Mouse (Mus musculus) urinary bladder, postnatal 4 days (tissue): ENCODE measurements at regions not wholly inside any gene's neighbourhood (a gene's known extent, or its start where the extent isn't known, plus 50 kb on each side); places are given as distances from the start of the nearest gene placed in this dataset.

Experiments used
- DNase-seq, 2 experiments: peaks; one replicate each; pipeline ENCODE4 v3.0.0; 2021 to 2022; ENCODE audit warnings: low spot score in 2 of 2

- no peak for DNase-seq
Observed at GRCm38 (mm10) chr13:70124860-70125545, 322.8 kb downstream of the Med10 start.

- DNase-seq, result no peak
Observed at GRCm38 (mm10) chr13:70127310-70127709, 325.1 kb downstream of the Med10 start.

GRCm38 (mm10) chr13:70134544-70134943 lies 332.3 kb downstream of the Med10 start:
- DNase-seq, result no peak

DNA sequence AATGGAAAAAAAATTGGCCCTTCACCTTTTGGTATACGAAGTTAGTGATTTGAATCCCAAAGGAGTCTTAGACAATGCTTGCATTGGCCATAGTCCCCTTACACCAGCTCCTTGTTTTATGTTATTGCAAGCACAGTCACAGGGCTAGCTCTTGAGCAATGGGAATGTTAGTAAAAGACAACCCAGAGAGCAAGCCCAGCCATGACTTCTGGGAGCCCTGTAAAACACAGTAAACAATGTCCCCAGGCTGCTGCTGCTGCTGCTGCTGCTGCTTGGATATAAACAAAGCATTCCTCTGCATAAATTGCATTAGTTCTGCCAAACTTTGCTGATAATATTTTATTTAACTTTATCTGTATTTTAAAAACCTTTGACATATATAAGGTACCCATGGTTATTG lies 334.0 kb downstream of the Med10 start:
- DNase-seq, result no peak

- DNase-seq, result no peak
Observed at GRCm38 (mm10) chr13:70144461-70144860, 342.3 kb downstream of the Med10 start.

DNA sequence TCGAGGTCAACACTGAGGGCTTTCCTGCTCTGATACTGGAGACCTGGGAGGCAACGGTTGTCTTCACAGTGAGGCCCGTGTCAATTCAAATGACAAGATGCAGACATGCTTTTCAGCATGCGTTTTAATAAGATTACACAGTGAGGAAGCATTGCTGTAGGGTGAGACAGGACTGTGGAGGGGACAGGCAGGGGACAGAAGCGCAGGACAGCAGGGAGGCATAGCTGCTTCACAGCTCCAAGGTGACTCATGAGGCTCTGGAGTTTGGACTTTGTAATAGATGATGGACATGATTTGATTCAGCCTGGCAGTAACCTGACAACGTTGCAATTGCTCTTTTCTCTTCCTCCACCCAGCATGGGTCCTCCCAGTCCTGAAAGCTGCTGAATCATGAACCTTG lies 343.3 kb downstream of the Med10 start:
- DNase-seq, result no peak

GRCm38 (mm10) chr13:70149041-70149898 lies 347.1 kb downstream of the Med10 start:
- no peak for DNase-seq

DNA sequence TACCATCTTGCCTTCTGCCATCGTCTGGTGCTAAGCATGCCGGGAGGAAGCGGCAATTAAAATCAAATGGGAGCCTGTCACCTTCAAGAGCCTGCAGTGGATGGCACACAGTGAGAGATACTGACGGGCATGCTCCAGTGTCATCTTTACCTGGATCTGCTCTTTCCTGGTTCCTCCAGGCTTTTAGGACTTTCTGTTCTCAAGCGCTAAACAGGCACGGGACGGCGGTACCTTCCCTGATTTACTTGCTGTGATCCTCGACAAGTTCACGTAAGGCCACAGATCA lies 347.6 kb downstream of the Med10 start:
- DNase-seq, result no peak

- no peak for DNase-seq
Observed at GRCm38 (mm10) chr13:70153062-70153461, 350.9 kb downstream of the Med10 start.

DNA sequence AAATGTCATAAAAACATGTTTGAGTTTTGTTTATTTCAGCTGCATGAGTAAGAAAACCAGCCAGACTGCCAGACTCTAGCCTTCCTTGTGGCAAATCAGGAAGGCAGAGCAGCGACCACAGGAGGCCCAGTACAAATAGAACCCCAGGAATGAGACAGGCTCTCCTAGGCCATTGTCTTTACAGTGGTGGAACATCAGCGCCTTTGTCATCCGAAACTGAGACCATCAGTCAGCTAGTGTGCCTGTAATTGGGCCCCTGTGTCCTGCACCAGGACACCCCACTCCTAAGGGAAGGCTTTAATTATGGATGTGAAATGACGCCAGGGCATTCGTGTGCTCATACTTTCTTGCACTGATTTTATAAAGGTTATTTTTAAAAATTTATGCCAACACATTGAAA lies 353.4 kb downstream of the Med10 start:
- DNase-seq, result no peak

DNA sequence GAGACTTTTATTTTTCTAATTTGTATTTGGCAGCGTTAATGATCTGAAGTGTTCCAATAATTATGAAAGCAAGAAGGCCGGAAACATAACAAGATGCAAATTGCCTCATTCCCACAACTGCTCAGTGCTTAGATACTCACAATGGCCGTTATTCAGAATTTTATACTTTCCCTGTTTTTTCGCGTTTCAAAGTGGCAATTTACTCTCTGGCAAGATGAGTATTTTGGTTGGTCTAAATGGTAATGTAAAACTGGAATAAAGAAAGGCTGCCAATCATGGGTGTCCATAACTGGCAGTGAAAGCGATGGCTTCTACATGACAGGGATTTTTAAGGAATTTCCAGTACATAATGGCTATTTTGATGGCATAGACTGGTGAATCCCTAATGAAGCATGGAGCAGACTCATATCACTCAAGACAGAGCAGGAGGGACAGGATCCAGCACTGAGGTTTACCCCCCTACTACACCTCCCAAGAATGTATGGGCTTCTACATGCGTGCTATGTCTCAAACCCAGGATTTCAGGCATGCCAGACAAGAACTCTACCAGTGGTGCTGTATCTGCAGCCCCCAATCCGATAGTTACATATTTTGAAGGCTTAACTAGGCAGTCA lies 354.9 kb downstream of the Med10 start:
- DNase-seq, result no peak

GRCm38 (mm10) chr13:70159065-70159464 lies 356.9 kb downstream of the Med10 start:
- no peak for DNase-seq

DNA sequence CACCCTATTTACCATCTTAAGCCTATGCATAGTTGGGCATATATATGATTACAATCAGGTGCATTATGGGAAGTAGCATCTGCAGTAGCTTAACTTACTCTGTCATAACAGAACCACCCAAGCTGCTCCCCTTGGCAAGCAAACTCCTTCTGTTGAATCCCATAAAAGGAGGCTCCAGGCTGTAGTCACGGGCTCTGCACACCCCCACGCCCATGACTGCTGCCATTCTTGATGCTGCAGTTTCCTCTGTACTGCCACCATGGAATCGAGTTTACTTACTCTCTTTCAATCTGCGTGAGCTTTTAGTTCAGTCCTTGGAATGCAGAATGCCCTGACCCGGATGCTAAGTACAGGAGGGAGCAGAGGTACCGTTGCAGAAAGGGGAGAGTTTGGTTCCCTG lies 357.4 kb downstream of the Med10 start:
- DNase-seq, result no peak

DNA sequence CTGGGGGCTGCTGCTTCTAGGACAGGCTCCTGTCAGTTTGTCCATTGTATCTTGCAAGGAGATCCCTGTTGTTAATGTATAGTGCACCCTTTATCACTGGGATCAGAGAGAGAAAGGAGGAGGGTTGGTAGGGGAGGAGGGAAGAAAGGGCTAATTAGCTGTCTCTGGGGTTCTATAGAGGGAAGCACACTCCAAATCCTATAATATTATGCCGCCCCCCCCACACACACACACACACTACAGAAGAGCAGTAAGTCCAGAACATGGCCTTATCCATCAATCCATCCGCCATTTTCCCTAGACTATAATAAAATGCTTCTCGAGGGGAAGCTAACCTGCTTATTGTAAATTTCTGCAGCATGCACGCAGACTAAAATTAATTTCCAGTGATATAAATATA lies 359.9 kb downstream of the Med10 start:
- no peak for DNase-seq

GRCm38 (mm10) chr13:70165511-70166225 lies 363.5 kb downstream of the Med10 start:
- DNase-seq, result no peak

- DNase-seq, result no peak
Observed at GRCm38 (mm10) chr13:70167747-70168146, 365.6 kb downstream of the Med10 start.

GRCm38 (mm10) chr13:70168906-70169305 lies 366.7 kb downstream of the Med10 start:
- no peak for DNase-seq

GRCm38 (mm10) chr13:70177066-70177465 lies 374.9 kb downstream of the Med10 start:
- no peak for DNase-seq

DNA sequence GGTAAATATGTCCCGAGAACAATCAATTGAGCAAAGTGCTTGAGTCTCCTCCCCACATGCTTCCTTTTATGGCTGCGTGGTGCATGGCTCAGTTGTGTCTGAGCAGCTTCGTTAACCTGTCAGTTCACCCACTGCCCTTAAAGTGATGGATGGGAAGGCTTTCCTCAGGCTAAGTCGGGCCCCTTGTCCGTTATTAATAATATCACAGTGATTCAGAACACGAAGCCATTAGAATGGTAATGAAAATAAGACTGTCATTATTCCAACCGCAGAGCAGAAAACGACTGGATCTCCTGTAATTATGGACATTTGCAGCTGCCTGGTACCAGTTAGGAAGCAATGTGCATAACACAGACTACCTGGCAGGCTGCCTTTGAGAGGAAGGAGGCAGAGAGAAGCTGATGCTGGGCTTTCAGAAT lies 375.9 kb downstream of the Med10 start:
- DNase-seq, result no peak

GRCm38 (mm10) chr13:70190978-70191377 lies 388.8 kb downstream of the Med10 start:
- DNase-seq, result no peak

DNA sequence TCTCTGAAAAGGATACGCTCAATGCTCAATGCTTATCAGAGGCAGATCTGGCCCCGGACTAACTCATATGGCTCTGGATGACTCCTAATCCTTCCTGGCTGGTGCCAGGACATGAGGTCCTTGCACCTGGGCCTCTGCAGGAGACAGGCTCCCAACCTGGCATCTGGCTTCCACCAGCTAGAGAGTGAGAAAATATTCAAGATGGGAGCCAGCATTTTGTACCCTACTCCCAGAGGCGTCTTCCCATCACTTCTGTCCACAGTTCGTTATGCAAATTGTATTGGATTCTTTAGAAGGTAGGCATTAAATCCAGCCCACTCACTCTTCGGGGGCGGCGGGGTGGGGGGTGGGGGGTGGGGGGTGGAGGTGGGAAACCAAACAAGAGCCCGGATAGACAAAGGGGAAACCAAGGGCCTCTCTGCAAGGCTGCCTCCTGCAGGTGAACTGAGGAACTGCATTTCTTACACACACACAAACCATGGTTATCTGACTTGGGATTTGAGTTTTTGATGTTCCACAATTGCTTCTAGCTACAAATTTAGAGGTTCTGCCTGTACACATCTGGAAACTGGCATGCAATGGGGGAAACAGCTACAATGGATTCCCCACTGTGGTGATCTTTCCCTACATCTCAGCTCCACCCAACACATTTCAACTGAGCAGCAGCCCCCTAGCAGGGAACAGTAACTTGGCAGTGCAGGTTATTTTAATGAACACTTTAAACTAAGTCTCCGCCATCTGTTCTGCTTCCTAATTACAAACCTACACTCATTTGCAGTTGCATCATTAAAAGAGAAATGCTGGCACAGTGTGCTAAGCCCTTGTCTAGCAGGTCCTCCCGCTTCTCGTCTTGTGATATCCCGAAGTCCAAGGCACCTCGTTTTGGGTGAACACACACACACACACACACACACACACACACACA lies 390.2 kb downstream of the Med10 start:
- DNase-seq, result no peak
